Mouse (Mus musculus) subcutaneous adipose tissue, adult 2 months (tissue): Measurements from ENCODE around the gene Snap91. TPM values are rescaled to one million over a fixed set of nuclear protein-coding genes. Genes with fewer than 3 reads are reported as not detected.

ENCODE experiments used
- polyA plus RNA-seq: library from polyadenylated mRNA; depleted of rRNA; stranded (reverse); fragments of >200 nt; gene quantifications from 2 replicates; pipeline ENCODE4 v1.2.3, GENCODE M21; 2012; ENCODE audit warnings: low replicate concordance; rRNA removed

The Snap91 gene
- polyA plus RNA-seq = 0.03 TPM in 1 of 2 replicates, not detected in the other

DNA sequence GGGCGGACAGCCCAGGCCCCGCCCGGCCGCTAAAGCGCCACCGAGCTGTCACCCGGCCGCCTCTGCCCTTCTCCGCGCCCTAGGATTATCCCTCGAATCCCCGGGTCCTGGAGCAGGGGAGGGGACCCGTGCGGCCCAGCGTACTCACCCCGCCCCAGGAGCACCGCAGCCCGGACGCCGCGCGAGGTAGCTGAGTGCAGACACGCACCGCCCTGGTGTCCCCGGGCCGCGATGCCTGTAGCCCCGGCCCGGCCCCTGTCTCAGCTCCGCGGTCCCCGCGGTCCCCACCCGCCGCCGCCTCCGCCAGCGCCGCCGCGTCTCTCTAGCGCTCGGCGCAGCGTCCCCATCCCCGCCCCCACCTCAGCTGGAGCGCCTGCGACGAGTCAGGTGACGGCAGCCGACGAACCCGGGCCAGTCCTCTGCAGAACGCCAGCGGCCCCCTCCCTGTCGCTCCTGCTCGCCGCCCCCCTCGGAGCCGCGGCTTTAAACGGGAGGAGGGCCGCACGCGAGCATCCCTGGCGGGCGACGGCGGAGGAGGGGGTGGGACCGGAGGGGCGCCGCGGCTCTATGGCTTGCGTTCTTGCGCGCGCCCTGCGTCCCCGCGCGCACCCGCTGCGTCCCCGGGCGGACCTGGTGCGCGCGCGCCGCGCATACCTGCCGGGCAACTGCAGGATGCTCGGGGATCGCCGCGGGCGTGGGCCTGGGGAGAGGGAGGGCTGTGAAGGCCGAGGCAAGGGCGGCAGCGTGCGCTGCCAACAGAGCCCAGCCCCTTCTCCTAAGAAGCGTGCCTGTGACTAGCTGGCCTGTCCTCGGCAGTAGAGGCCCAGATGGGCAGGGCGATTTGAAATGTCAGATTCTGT, at the start of gene Snap91:
Snap91 (minus strand) TSS at position 542 of the 860 bp plus-strand sequence.

DNA sequence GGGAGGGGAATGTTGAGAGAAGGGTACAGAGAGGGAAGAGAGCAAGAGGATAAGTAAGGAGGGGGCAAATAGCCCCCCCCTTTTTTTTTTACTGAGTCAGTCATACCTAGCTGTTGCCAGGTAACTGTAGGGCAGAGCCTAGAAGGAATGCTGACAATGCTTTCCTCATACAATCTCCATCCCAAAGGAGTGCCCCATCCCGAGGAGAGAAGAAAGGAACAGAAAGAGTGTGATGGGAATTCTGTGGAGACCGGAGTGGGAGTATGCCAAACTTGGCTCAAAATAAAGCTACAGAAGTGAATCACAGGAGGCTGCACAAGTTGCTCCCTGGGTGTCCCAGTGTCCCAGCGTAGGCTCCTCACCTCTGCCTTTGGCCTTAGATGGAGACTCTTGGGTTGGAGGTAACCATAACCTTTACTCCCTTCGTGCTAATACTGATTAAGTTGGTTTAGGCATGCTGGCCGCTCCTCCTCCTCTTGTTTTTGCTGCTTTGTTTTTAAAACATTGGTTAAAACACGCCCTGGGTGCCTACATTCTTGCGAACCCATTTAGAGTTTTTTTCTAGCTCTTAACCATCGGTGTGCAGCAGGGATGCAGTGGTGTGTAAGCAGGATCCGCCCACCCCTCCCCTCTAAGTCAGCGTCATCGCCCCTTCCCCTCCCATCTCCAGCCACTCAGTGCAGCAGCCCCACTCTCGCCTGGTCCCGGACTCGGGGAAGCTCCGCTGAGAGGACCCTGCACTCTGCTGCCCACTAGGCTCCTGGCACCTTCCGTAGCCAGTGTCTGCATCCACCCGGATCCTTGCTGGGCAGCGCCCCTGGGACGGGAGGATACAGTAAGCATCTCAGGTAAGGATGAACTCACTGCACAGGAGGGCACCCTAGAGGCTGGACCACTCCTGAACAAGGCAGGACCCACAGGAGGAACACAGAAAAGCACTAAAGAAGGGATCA, 137.2 kb downstream of the Snap91 start, which contains the start of gene Prss35:
Prss35 (plus strand) TSS at position 691 of the 953 bp plus-strand sequence.

Other genes with a start within 250 kb of the Snap91 start
- 557 and 561 TPM in 2 replicates for gene Me1, start 184.7 kb downstream of the Snap91 start, polyA plus RNA-seq
- gene Prss35, start 137.0 kb downstream of the Snap91 start, polyA plus RNA-seq = 0.11 and 0.18 TPM in 2 replicates
- gene Ripply2, start 134.9 kb upstream of the Snap91 start, polyA plus RNA-seq = not detected in 2 replicates
- 8.9 and 9.5 TPM in 2 replicates for gene Cyb5r4, start 141.4 kb upstream of the Snap91 start, polyA plus RNA-seq